Mouse (Mus musculus): ENCODE measurements at regions not wholly inside any gene's neighbourhood (a gene's known extent, or its start where the extent isn't known, plus 50 kb on each side); places are given as distances from the start of the nearest gene placed in this dataset.

GRCm38 (mm10) chr8:17782650-17783049 is 1195.4 kb downstream of the Defb40 start:
- DNase-seq (ENCODE audit: low spot score) = no peak

- DNase-seq (ENCODE audit: low spot score) = no peak
These were observed 1196.3 kb downstream of the Defb40 start for GRCm38 (mm10) chr8:17781559-17782283.

- DNase-seq (ENCODE audit: low spot score) = no peak
These were observed 1202.6 kb downstream of the Defb40 start for GRCm38 (mm10) chr8:17775411-17775810.

DNA sequence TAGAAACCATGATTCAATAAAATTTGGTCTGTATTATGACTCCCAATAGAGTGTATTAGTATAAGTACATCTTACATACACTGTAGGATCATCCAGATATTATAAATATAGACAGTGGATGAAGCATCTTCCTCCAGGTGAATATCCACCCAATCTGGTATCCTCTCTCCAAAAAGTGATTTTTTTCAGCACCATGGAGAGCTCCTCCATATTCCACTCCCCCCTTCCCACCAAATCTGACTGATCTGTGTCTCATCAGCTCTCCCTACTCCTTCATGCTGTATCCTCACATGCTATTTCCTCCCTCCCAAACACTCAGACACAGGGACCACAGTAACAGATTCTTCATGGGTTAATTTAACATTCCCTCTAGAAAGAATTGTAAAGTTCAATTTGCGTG is 1204.7 kb downstream of the Defb40 start:
- peak; percentile 68 for DNase-seq (ENCODE audit: low spot score)

- DNase-seq (ENCODE audit: low spot score) = no peak
These were observed 1210.5 kb downstream of the Defb40 start for GRCm38 (mm10) chr8:17767441-17768007.

- no peak for DNase-seq (ENCODE audit: low spot score)
These were observed 1253.4 kb downstream of the Defb40 start for GRCm38 (mm10) chr8:17724672-17725071.

DNA sequence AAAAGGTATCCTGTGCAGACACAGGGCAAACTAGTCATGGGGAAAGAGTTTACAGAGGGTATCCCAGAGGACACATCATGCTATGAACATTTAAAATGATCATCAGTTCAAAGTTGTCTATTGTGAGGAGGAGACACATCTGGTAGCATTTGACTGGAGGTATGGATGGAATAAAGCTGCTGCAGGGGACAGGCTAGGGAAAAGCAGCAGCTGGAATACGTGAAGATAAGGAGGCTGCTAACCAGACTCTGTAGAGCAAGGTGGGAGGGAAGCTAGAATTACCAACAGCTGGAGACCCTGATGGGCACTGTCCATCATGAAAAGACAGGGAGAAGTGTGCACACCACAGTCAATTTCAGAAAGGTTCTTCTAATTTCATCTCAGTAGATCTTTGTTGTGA is 1268.9 kb downstream of the Defb40 start:
- DNase-seq (ENCODE audit: low spot score) = no peak

DNA sequence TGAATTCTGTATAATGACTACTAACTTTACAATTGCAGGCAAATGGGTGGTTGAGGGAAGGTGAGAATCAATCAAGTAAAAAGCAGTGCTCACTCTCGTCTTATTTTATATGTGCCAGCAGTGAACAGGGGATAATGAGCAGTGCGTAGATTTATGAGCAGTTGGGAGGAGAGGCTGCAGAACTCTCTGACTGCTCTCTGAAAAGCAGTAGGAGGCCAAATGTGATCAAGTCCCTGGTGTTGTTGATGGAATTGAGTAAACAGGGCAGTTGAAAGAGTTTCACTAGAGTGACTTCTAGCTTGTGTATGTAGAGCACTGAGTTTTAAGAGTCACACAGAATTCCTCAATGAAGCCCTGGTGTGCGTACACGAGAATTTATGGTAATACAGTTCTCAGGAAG is 1269.6 kb downstream of the Defb40 start:
- DNase-seq (ENCODE audit: low spot score) = no peak

DNA sequence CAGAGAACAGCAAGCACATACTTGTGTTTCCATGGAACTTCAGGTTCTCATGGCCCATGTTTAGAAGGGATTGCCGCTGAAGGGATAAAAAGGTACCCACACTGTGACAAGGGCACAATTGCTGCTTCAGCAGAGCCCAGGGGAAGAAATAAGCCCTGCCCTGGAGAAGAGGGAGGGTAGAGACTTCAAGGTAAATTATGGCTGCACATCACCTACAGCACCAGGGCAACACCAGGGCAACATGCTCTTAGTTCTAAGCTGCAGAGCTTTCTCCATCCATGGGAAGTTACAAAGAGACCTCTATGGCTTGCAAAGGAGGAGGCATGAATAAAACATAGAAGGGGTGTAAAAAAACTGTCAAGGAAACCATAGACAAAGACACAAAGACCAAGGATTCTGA is 1273.8 kb downstream of the Defb40 start:
- DNase-seq (ENCODE audit: low spot score) = no peak

GRCm38 (mm10) chr8:17700362-17700761 is 1277.7 kb downstream of the Defb40 start:
- peak; percentile 1 for DNase-seq (ENCODE audit: low spot score)

DNA sequence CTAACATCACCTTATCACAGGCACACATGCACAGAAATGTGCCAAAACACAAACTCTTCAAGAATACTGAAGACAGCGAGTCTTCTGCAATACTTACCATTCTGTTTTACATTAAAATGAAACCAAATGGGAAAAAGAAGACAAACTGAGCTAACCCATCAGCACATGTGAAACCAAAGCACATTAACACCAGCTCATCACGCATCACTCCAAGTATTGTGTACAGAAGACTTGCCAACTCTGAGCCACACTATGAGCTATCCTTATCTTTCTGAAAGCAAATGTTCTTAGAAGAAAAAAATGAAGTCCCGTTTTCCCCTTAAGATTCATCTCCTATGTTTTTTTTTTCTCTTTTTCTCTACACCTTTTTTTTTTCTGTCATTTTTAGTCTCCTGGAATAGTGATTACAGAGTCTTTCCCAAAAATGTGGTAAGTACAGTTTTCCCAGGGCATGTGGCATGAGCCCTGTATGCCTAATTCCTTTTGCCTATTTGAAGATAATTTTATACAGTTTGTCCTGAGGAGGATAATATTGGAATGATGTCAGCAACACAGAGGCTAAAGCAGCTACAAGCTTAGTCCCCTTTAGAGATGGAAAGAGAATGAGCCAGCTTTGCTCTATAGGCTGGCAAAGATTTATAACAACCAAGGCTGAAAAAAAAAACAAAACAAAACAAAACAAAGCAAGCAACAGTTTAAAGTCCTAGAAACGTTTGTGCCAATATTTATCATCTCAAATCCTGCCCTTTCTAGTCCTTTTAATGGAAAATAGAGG is 1287.8 kb downstream of the Defb40 start:
- DNase-seq (ENCODE audit: low spot score) = no peak

DNA sequence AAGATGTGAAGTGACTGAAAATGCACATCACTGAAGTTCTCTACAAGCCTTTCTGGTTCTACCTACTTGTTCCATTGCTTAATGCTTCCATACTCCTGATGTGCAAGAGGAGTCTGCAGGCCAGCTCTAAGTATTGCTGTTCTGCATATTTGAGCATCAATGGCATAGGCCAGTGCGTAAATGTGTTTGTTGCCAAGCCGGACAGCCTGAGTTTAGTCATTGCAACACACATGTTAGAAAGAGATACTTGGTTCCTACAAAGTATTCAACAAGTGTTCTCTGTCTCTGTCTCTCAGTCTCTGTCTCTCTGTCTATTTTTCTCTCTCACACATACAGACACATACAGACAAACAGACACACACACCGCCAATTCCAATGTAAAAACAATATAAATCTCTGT is 1288.4 kb downstream of the Defb40 start:
- no peak for DNase-seq (ENCODE audit: low spot score)

- DNase-seq (ENCODE audit: low spot score) = no peak
These were observed 1291.0 kb downstream of the Defb40 start for GRCm38 (mm10) chr8:17687084-17687483.

DNA sequence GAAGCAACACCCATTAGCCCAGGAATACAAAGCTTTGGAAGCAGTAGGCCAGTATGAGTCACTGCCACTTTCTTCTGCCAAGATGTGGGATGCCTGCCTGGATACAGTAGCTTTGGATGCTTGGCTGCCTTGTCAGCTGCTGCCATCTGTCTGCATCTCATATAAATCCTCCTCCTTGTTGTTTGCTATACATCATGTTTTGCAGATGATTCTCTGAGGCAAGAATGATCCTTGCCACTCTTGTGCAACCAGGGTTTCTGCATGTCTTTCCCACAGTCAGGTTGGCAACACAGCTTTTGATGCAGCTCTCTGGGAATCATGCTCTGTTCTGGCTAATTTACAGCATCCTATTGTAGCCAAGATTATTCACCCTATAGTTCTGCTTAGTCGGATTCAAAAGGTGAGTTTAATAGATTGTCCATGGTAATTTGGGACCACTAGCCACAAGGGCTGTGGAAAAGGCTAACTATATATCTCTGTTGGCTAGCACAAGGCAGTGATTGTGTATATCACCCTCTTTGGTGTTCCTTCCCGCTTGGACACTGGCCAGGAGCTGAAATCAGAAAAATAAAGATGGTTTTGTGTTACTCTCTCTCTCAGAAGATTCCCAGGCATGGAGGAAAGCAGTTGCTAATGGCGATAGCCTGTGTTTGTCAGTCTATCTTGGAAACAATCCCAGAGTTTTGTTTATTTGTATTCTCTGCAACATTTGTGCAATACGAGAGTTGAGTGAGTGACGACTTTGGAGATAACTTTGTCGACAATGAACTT is 1313.5 kb downstream of the Defb40 start:
- no peak for DNase-seq (ENCODE audit: low spot score)

DNA sequence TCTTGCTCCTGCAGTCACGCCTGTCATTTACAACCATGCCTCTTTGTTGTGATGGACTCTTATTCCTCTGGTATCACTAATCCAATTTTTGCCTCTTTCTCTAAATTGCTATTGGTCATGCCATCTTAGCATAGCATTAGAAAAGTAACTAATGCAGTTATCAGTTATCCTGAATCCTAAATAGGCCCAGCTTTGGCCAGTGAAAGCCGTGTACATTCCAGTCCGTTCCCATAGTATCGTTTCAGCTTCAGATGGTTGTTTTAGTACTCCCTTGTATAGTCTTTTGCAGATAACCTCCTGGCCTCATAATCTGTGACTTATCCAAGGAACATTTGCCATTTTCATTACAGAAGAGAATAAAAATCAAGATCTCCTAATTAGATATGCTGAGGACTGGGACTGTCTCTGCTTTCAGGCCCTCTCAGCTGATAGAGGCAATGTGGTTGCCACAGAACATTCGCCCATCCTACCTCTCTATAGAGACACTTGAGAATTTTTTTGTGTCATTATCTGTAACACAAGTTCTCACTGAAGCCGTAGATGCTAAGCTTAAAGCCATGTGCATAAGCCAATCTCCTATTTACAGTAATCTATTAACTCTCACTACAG is 1318.2 kb downstream of the Defb40 start:
- no peak for DNase-seq (ENCODE audit: low spot score)

- DNase-seq (ENCODE audit: low spot score) = no peak
These were observed 1324.3 kb downstream of the Defb40 start for GRCm38 (mm10) chr8:17653786-17654185.

GRCm38 (mm10) chr8:17647559-17647958 is 1330.5 kb downstream of the Defb40 start:
- DNase-seq (ENCODE audit: low spot score) = no peak

DNA sequence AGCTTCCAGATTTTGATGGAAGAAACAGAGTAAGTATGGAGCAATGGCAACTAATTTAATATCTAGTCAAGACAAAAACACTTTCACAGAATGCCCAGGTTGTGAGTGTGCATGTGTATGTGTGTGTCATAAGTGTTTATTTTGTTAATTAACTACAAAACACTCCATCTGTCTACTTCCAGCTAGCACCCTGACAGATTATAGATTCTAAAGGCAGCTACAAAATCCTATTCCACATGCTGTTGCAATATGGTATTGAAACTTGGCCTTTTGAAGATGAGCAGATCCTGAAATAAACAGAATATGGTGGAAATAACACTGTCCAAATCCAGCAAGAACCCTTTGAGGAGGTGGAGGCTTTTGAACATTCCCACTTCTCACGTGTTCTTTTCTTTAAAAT is 1356.9 kb downstream of the Defb40 start:
- no peak for DNase-seq (ENCODE audit: low spot score)

DNA sequence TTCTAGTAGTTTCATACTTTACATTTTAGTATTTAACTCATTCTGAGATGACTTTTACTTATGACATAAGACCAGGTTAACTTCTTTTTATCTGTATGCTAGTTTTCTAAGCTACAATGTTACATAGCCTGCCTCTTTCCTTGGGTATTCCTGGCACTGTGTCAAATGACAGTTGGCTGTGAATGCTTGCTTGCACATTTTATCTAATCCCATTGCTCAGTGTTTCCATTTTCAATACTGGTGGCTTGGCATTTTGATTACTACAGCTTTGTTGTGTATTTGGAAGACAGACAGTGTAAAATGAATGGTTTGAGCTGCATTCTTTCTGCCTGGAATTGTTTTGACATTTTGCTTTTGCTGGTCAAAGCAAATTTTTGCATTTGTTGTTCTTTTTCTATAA is 1359.2 kb downstream of the Defb40 start:
- no peak for DNase-seq (ENCODE audit: low spot score)

DNA sequence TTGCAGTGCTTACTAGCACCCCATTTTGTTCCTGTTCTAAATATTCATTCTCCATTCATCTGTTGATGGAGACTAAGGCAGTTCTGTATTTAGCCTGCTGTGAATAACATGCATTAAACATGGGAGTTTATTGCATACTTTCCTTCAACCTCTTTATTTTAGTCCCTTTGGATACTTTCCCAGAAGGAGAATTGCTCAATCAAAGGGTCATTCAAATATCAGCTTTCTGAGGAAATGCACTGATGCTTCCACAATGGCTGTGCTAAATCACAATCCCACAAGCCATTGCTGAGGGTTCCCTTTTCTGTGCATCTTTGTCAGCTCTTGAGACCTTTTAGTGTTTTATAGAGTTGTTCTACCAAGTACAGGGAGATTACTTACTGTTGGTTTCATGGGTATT is 1359.9 kb downstream of the Defb40 start:
- no peak for DNase-seq (ENCODE audit: low spot score)

DNA sequence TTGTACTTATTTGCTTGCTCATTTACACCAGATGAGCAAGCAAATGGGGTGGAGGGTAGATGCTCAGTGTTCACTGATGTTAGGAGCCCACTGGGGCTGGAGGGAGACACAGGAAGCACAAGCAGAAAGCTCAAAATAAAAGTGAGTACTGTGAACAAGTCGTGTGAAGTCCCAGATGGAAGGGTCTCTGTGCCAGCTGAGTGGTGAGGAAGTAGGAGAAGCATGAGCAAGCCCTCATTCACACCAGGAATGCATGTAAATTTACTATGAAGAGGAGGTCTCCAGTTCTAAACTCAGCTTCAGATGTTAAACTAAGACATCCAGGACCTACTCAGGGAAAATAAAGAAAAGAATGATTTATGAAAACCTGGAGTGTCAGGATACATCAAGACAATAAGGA is 1375.2 kb downstream of the Defb40 start:
- DNase-seq (ENCODE audit: low spot score) = no peak

- no peak for DNase-seq (ENCODE audit: low spot score)
These were observed 1379.3 kb downstream of the Defb40 start for GRCm38 (mm10) chr8:17598736-17599135.

Measured in embryo, embryonic 10.5 days (tissue).